Mouse (Mus musculus): ENCODE measurements around the gene Foxl1.

Foxl1 gene

GRCm38 (mm10) chr8:121127756-121128375 lies at the start of gene Foxl1:
Gene Foxl1 (plus strand): TSS chr8:121127940.
- DNase-seq (ENCODE audit: extremely low read depth, low read depth) = no peak

- DNase-seq (ENCODE audit: extremely low read depth, low read depth) = no peak
These were observed 49.0 kb upstream of the Foxl1 start for GRCm38 (mm10) chr8:121078721-121079120.

- no peak for DNase-seq (ENCODE audit: extremely low read depth, low read depth)
These were observed 48.5 kb upstream of the Foxl1 start for GRCm38 (mm10) chr8:121079201-121079600.

- DNase-seq (ENCODE audit: extremely low read depth, low read depth) = no peak
These were observed 47.8 kb upstream of the Foxl1 start for GRCm38 (mm10) chr8:121079944-121080343.

- DNase-seq (ENCODE audit: extremely low read depth, low read depth) = no peak
These were observed 47.2 kb upstream of the Foxl1 start for GRCm38 (mm10) chr8:121080361-121081090.

GRCm38 (mm10) chr8:121081398-121081797 lies 46.3 kb upstream of the Foxl1 start:
- DNase-seq (ENCODE audit: extremely low read depth, low read depth) = no peak

- no peak for DNase-seq (ENCODE audit: extremely low read depth, low read depth)
These were observed 45.3 kb upstream of the Foxl1 start for GRCm38 (mm10) chr8:121082218-121083092.

GRCm38 (mm10) chr8:121083093-121083935 lies 44.4 kb upstream of the Foxl1 start:
- no peak for DNase-seq (ENCODE audit: extremely low read depth, low read depth)

GRCm38 (mm10) chr8:121083936-121084209 lies 43.9 kb upstream of the Foxl1 start:
- no peak for DNase-seq (ENCODE audit: extremely low read depth, low read depth)

GRCm38 (mm10) chr8:121084210-121084951 lies 43.4 kb upstream of the Foxl1 start, which contains the start of gene Foxf1:
Gene Foxf1 (plus strand): TSS chr8:121084386.
- no peak for DNase-seq (ENCODE audit: extremely low read depth, low read depth)

GRCm38 (mm10) chr8:121085011-121085410 lies 42.7 kb upstream of the Foxl1 start:
- DNase-seq (ENCODE audit: extremely low read depth, low read depth) = no peak

- DNase-seq (ENCODE audit: extremely low read depth, low read depth) = no peak
These were observed 42.2 kb upstream of the Foxl1 start for GRCm38 (mm10) chr8:121085561-121085960.

GRCm38 (mm10) chr8:121086004-121086900 lies 41.5 kb upstream of the Foxl1 start:
- DNase-seq (ENCODE audit: extremely low read depth, low read depth) = no peak

GRCm38 (mm10) chr8:121088281-121088680 lies 39.5 kb upstream of the Foxl1 start:
- no peak for DNase-seq (ENCODE audit: extremely low read depth, low read depth)

- no peak for DNase-seq (ENCODE audit: extremely low read depth, low read depth)
These were observed 38.7 kb upstream of the Foxl1 start for GRCm38 (mm10) chr8:121088871-121089630.

GRCm38 (mm10) chr8:121089631-121090380 lies 37.9 kb upstream of the Foxl1 start:
- DNase-seq (ENCODE audit: extremely low read depth, low read depth) = no peak

- DNase-seq (ENCODE audit: extremely low read depth, low read depth) = no peak
These were observed 37.0 kb upstream of the Foxl1 start for GRCm38 (mm10) chr8:121090716-121091115.

- DNase-seq (ENCODE audit: extremely low read depth, low read depth) = no peak
These were observed 35.6 kb upstream of the Foxl1 start for GRCm38 (mm10) chr8:121092141-121092540.

Measured in MEL-GATA-1-ER (cell line).